Mouse (Mus musculus) forebrain, postnatal 0 days (tissue): ENCODE results near the gene Ttll8. TPM values are rescaled to one million over a fixed set of nuclear protein-coding genes. Genes with fewer than 3 reads are reported as not detected.
A peak's percentile ranks its signal among the peaks of the same experiment; 100 is the strongest.

ENCODE experiments used
- ATAC-seq: fragments of 200-750 bp; cut with Nextera tagmentation; 2 replicates; pipeline ENCODE4 v1.8.0; 2017; ENCODE audit warnings: mild to moderate bottlenecking, moderate library complexity
- DNase-seq: peaks from one replicate; pipeline ENCODE4 v3.0.0-alpha.2; 2015
- H3K27ac ChIP-seq: fragments of 300-500 bp; sonication (generic); 2 replicates; pipeline ENCODE4 v1.5.1; 2014; ENCODE audit warnings: low read depth, mild to moderate bottlenecking, antibody characterized with exemption, low read length, moderate library complexity, mixed read lengths
- H3K27me3 ChIP-seq: fragments of 300-500 bp; sonication (generic); 2 replicates; pipeline ENCODE4 v1.6.1; 2014; ENCODE audit warnings: mild to moderate bottlenecking, low read length, mixed read lengths; ENCODE audit not compliant: insufficient read depth
- H3K36me3 ChIP-seq: fragments of 300-500 bp; sonication (generic); 2 replicates; pipeline ENCODE4 v1.6.1; 2014; ENCODE audit warnings: mild to moderate bottlenecking, moderate library complexity; ENCODE audit not compliant: insufficient read depth
- H3K4me1 ChIP-seq: fragments of 300-500 bp; sonication (generic); 2 replicates; pipeline ENCODE4 v1.6.1; 2014; ENCODE audit warnings: antibody characterized with exemption; ENCODE audit not compliant: insufficient read depth
- H3K4me2 ChIP-seq: fragments of 300-500 bp; sonication (generic); 2 replicates; pipeline ENCODE4 v1.6.1; 2014; ENCODE audit warnings: low read depth, mild to moderate bottlenecking, moderate library complexity
- H3K4me3 ChIP-seq: fragments of 300-500 bp; sonication (generic); 2 replicates; pipeline ENCODE4 v1.5.1; 2014; ENCODE audit warnings: low read depth, low read length, mixed read lengths
- H3K9ac ChIP-seq: fragments of 300-500 bp; sonication (generic); 2 replicates; pipeline ENCODE4 v1.6.1; 2014; ENCODE audit warnings: mild to moderate bottlenecking
- H3K9me3 ChIP-seq: fragments of 300-500 bp; sonication (generic); 2 replicates; pipeline ENCODE4 v1.6.1; 2016; ENCODE audit warnings: low read length
- CTCF ChIP-seq: sonication (generic); IDR thresholded peaks from 2 replicates; pipeline ENCODE4 v1.5.1; 2016; ENCODE audit warnings: antibody characterized with exemption, control low read depth, low read depth
- WGBS: fragments of 180-500 bp; shearing (Covaris S2); extraction: QIAGEN DNeasy Blood & Tissue Kit; methylation state at CpG from one replicate; pipeline ENCODE4 v1.1.7; 2014; 5-methylcytosine and 5-hydroxymethylcytosine counted together
- polyA plus RNA-seq: library from polyadenylated mRNA; unstranded; fragments of >200 nt; fragmentation: Nextera tagmentation; extraction: Ambion mirVana; gene quantifications from 2 replicates; pipeline ENCODE4 v1.2.1, GENCODE M21; 2015
- total RNA-seq: library from RNA; depleted of rRNA; stranded (reverse); fragments of >200 nt; gene quantifications from 2 replicates; pipeline ENCODE4 v1.2.3, GENCODE M21; 2014

The Ttll8 gene
- total and polyA plus RNA-seq, 2 experiments from 2014 or later, result 0.29 to 0.52 TPM

GRCm38 (mm10) chr15:88921992-88922310 is 32.3 kb downstream of the Ttll8 start:
- no peak for TF ChIP-seq CTCF
- no peak overlapping the region for H3K4me3 ChIP-seq
- no peaks in the 10 kb centered on the region for H3K4me1 ChIP-seq
- no peaks in the 10 kb centered on the region for H3K27me3 ChIP-seq
- 73% methylated on average over 6 of the region's 6 CpGs for WGBS
- H3K9ac ChIP-seq, result no peak overlapping the region
- no peak overlapping the region for H3K27ac ChIP-seq
- ATAC-seq (no peak), DNase-seq (no peak)
- no peak overlapping the region for H3K4me2 ChIP-seq
- no peaks in the 10 kb centered on the region for H3K36me3 ChIP-seq
- H3K9me3 ChIP-seq, result no peaks in the 10 kb centered on the region

- Histone ChIP-seq H3K36me3 (no peaks in the 10 kb centered on the region), H3K27me3 (no peaks in the 10 kb centered on the region), H3K9ac (no peak overlapping the region; the same call in 1 of the 2 replicates), H3K27ac (no peak overlapping the region), H3K4me1 (no peaks in the 10 kb centered on the region), H3K9me3 (no peaks in the 10 kb centered on the region), H3K4me2 (peak overlapping the region; percentile 18; the same call in 1 of the 2 replicates), H3K4me3 (no peak overlapping the region)
- whole genome bisulfite sequencing, result 21% methylated on average over 12 of the region's 12 CpGs
- DNase-seq (peak; percentile 93), ATAC-seq (peak; percentile 92)
- peak; percentile 88 for TF ChIP-seq CTCF
Measured at GRCm38 (mm10) chr15:88921131-88921991, 32.9 kb downstream of the Ttll8 start.

- Histone ChIP-seq H3K27ac (no peak overlapping the region), H3K4me1 (no peaks in the 10 kb centered on the region), H3K4me2 (no peak overlapping the region), H3K4me3 (no peak overlapping the region), H3K36me3 (no peaks in the 10 kb centered on the region), H3K27me3 (no peaks in the 10 kb centered on the region), H3K9me3 (no peaks in the 10 kb centered on the region), H3K9ac (no peak overlapping the region)
- no peak for TF ChIP-seq CTCF
- DNase-seq (no peak), ATAC-seq (no peak)
- WGBS, result 92% methylated on average over 1 of the region's 1 CpGs
Measured at GRCm38 (mm10) chr15:88920065-88920464, 34.2 kb downstream of the Ttll8 start.

GRCm38 (mm10) chr15:88919328-88919727 is 34.9 kb downstream of the Ttll8 start:
- Histone ChIP-seq H3K27me3 (no peaks in the 10 kb centered on the region), H3K36me3 (no peaks in the 10 kb centered on the region), H3K4me3 (no peak overlapping the region), H3K4me1 (no peaks in the 10 kb centered on the region), H3K9ac (no peak overlapping the region), H3K4me2 (no peak overlapping the region), H3K9me3 (no peaks in the 10 kb centered on the region), H3K27ac (no peak overlapping the region)
- no peak for TF ChIP-seq CTCF
- no peak for ATAC-seq
- DNase-seq, result no peak
- WGBS, result 86% methylated on average over 12 of the region's 12 CpGs

- Histone ChIP-seq H3K4me1 (no peaks in the 10 kb centered on the region), H3K4me3 (no peak overlapping the region), H3K9ac (no peak overlapping the region), H3K27ac (no peak overlapping the region), H3K36me3 (no peaks in the 10 kb centered on the region), H3K27me3 (no peaks in the 10 kb centered on the region), H3K4me2 (no peak overlapping the region), H3K9me3 (no peaks in the 10 kb centered on the region)
- no peak for TF ChIP-seq CTCF
- DNase-seq (no peak), ATAC-seq (no peak)
- 96% methylated on average over 8 of the region's 8 CpGs for WGBS
Measured at GRCm38 (mm10) chr15:88917126-88917525, 37.1 kb downstream of the Ttll8 start.

- Histone ChIP-seq H3K4me2 (no peak overlapping the region), H3K27me3 (no peaks in the 10 kb centered on the region), H3K9me3 (no peaks in the 10 kb centered on the region), H3K36me3 (no peaks in the 10 kb centered on the region), H3K27ac (no peak overlapping the region), H3K9ac (no peak overlapping the region), H3K4me3 (no peak overlapping the region), H3K4me1 (no peaks in the 10 kb centered on the region)
- no peak for DNase-seq
- 32% methylated on average over 3 of the region's 3 CpGs for WGBS
- ATAC-seq, result no peak
- TF ChIP-seq CTCF, result no peak
Measured at GRCm38 (mm10) chr15:88916366-88916765, 37.9 kb downstream of the Ttll8 start.

GRCm38 (mm10) chr15:88915046-88915445 is 39.2 kb downstream of the Ttll8 start:
- no peak for ATAC-seq
- H3K4me3 ChIP-seq, result no peak overlapping the region
- no peak for TF ChIP-seq CTCF
- H3K4me2 ChIP-seq, result no peak overlapping the region
- 96% methylated on average over 7 of the region's 7 CpGs for WGBS
- no peaks in the 10 kb centered on the region for H3K36me3 ChIP-seq
- H3K4me1 ChIP-seq, result no peaks in the 10 kb centered on the region
- no peaks in the 10 kb centered on the region for H3K27me3 ChIP-seq
- no peak overlapping the region for H3K27ac ChIP-seq
- no peak for DNase-seq
- H3K9me3 ChIP-seq, result no peaks in the 10 kb centered on the region
- H3K9ac ChIP-seq, result no peak overlapping the region
